In the genomic region with DNA sequence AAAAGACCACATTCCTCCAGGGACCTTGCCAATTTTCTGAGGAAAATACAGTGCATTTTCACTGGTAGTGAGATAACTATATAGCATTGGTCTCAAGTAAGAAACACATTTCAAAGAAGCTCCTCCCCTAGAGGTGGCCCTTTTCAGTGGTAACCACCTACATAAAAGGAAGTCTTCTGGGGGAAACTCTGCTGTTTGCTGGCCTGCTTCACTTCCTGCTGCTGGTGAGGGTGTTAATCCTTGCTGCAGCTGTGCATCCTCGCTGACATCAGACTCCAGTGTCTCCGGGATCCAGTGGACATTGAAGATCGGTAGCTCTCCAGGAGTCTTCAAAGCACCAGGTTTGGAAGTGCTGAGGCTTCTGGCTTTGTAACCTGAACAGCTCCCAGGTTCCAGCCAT, we compare ENCODE assay signal across 12 mouse cellular contexts. TPM values are rescaled to one million over a fixed set of nuclear protein-coding genes. Genes with fewer than 3 reads are reported as not detected.
DNase-seq lines count a peak whose midpoint lies in the region; ATAC-seq and TF ChIP-seq lines count a peak whose summit lies in the region.
"Not testable (repeated sequence)": the region's sequence is repeated elsewhere in the genome, so short reads cannot be mapped to it uniquely, and the experiment has no call there.
"Had no signal": no experiment of that assay in that cellular context is flagged by ENCODE, and none has a peak within 500 bp of the region (broad histone marks: within the 10 kb centered on the region; RNA-seq: fewer than 3 reads in every experiment).

A gene (plus strand): TSS at position 278 of the 400 bp plus-strand sequence.

- H3K79me2 ChIP-seq in CH12.LX (replicated peaks; ENCODE audit: control insufficient read depth, extremely low read depth, insufficient read depth, poor library complexity, severe bottlenecking) = not testable (repeated sequence)

- not testable (repeated sequence) for TF ChIP-seq CTCF in CH12.LX (conservative IDR thresholded peaks at IDR 0.05 in 1 of 2, IDR thresholded peaks at IDR 0.05 in 1 of 2; ENCODE audit: low read depth in 2 of 2, low read length in 2 of 2); stomach, postnatal 0 days (IDR thresholded peaks at IDR 0.05; ENCODE audit: low read depth)

- TF ChIP-seq RAD21 in CH12.LX (IDR thresholded peaks at IDR 0.05; ENCODE audit: low read depth, low read length) = not testable (repeated sequence)

- H3K9ac ChIP-seq in CH12.LX (ENCODE audit: insufficient read depth, low read depth); stomach, postnatal 0 days (ENCODE audit: low read length): not testable (repeated sequence)

- H3K4me2 ChIP-seq in CH12.LX (ENCODE audit: insufficient read depth, low read depth, poor library complexity, severe bottlenecking) = peak within 1 kb of the TSS; percentile 55; the same call in 1 of the 2 replicates
- not testable (repeated sequence) for H3K4me2 ChIP-seq in stomach, postnatal 0 days (replicated peaks; ENCODE audit: low read depth)

- WGBS in stomach, postnatal 0 days = 44% methylated on average over 3 of the region's 3 CpGs

- not testable (repeated sequence) for H3K9me3 ChIP-seq in CH12.LX (replicated peaks; ENCODE audit: low read length); stomach, postnatal 0 days (ENCODE audit: control insufficient read depth, low read length)

- peaks cover 0 to 18% of the 10 kb centered on the region in 2 experiments; a peak in 1 of 4 replicates for H3K4me1 ChIP-seq in CH12.LX (ENCODE audit: control insufficient read depth in 1 of 2, insufficient read depth in 2 of 2)
- not testable (repeated sequence) for H3K4me1 ChIP-seq in stomach, postnatal 0 days (replicated peaks; ENCODE audit: control insufficient read depth, insufficient read depth)

- ATAC-seq in common myeloid progenitor, adult 5-6 weeks (replicated peaks; ENCODE audit: low read depth, poor library complexity, severe bottlenecking) = peak; percentile 99
- peak; percentile 94 to 96 for ATAC-seq in hematopoietic stem cell, adult 5-6 weeks (replicated peaks in 1 of 2; ENCODE audit: insufficient read depth in 1 of 2, low FRiP score in 2 of 2, low TSS enrichment in 1 of 2, low read depth in 1 of 2, poor library complexity in 2 of 2, severe bottlenecking in 2 of 2)
- peak; percentile 92 for ATAC-seq in neutrophil, adult 5-6 weeks (ENCODE audit: extremely low read depth, insufficient number of reproducible peaks, low FRiP score, poor library complexity, severe bottlenecking)
- ATAC-seq in stomach, postnatal 0 days (ENCODE audit: low FRiP score, low TSS enrichment) = not testable (repeated sequence)

- not testable (repeated sequence) for H3K36me3 ChIP-seq in CH12.LX (replicated peaks in 1 of 2; ENCODE audit: control insufficient read depth in 1 of 2, insufficient read depth in 1 of 2, low read length in 1 of 2); stomach, postnatal 0 days (ENCODE audit: control insufficient read depth, insufficient read depth, low read length)

- TF ChIP-seq POLR2A in CH12.LX (IDR thresholded peaks at IDR 0.05; ENCODE audit: low read depth, low read length) = peak; percentile 37; the same call in 1 of the 2 replicates

- H3K27ac ChIP-seq in CH12.LX (ENCODE audit: insufficient read depth, low read depth); stomach, postnatal 0 days (replicated peaks): not testable (repeated sequence)

- DNase-seq in CH12.LX (ENCODE audit: extremely low read depth) = peak; percentile 34
- peak; percentile 48 for DNase-seq in heart, adult 8-10 months (ENCODE audit: low spot score)
- DNase-seq in kidney, postnatal 14 days = peak; percentile 3
- not testable (repeated sequence) for DNase-seq in stomach, postnatal 0 days (ENCODE audit: low spot score)
- peak; percentile 50 for DNase-seq in thymus, postnatal 4 days

- dilution Hi-C loops in CH12.LX (cut with MboI; ENCODE audit: extremely low pct_ligation_motif_present, extremely low pct_unique_long_range_greater_than_20kb, low sequenced_read_pairs) = not testable (repeated sequence)

- H3K27me3 ChIP-seq in CH12.LX (replicated peaks); stomach, postnatal 0 days (ENCODE audit: control insufficient read depth, insufficient read depth, low read length): not testable (repeated sequence)

- in situ Hi-C loops in CH12.LX (cut with MboI; ENCODE audit: low pct_ligation_motif_present, low pct_unique_long_range_greater_than_20kb, low sequenced_read_pairs) = not testable (repeated sequence)

- not testable (repeated sequence) for TF ChIP-seq EP300 in CH12.LX (IDR thresholded peaks at IDR 0.05; ENCODE audit: low read length); stomach, postnatal 0 days (optimal IDR thresholded peaks at IDR 0.05)

- peak within 1 kb of the TSS in 2 of 3 experiments; percentile 13 to 22 for H3K4me3 ChIP-seq in CH12.LX (replicated peaks in 1 of 3; ENCODE audit: low read depth in 2 of 3, low read length in 2 of 3, poor library complexity in 1 of 3)
- not testable (repeated sequence) for H3K4me3 ChIP-seq in stomach, postnatal 0 days (ENCODE audit: low read depth, low read length)

TF ChIP-seq in CH12.LX, 34 proteins besides CTCF, POLR2A, EP300 and RAD21:
- TF ChIP-seq ELF1 (IDR thresholded peaks at IDR 0.05; ENCODE audit: low read depth, low read length) (0 out of 2 replicates have a peak, but pooled peaks have one; percentile 26), TBP (conservative IDR thresholded peaks at IDR 0.05; ENCODE audit: low read depth, low read length) (peak; percentile 67; the same call in 1 of the 2 replicates)

RNA-seq across cellular contexts. Expression of the gene that starts here (rescaled TPM):
- total RNA-seq in CH12.LX (2012; rRNA removed) (15.9 and 16.3 TPM in 2 replicates), CH12.LX (2014; rRNA removed) (30.3 and 32.0 TPM in 2 replicates)
- 28.3 and 31.4 TPM in 2 replicates for polyA plus RNA-seq in CH12.LX (2012; ENCODE audit: insufficient read length, low read depth)
- total RNA-seq in common myeloid progenitor, adult 5-6 weeks (2017) = 16.4 and 21.4 TPM in 2 replicates
- 10 to 100 TPM; 16.0 to 22.8 (median 19.8) TPM for total RNA-seq in heart, adult 8-10 months (2022)
- total RNA-seq in hematopoietic stem cell, adult 5-6 weeks (2017) = 25.6 and 36.6 TPM in 2 replicates
- total RNA-seq in neutrophil, adult 5-6 weeks (2017) = 146 and 148 TPM in 2 replicates
- 10.6 and 12.9 TPM in 2 replicates for polyA plus RNA-seq in stomach, postnatal 0 days (2015; fragmentation: Nextera tagmentation; extraction: Ambion mirVana)
- polyA plus RNA-seq: forebrain, embryonic 15.5 days; hindbrain, embryonic 10.5 days; midbrain, embryonic 11.5 days; neural tube, embryonic 15.5 days had no signal
